Mouse (Mus musculus): ENCODE measurements around the gene Tgm2.

GRCm38 (mm10) chr2:158101768-158102167 lies 44.5 kb downstream of the Tgm2 start:
- TF ChIP-seq ZNF384 (IDR thresholded peaks at IDR 0.05; ENCODE audit: low read depth, low read length) (no peak), CHD2 (IDR thresholded peaks at IDR 0.05; ENCODE audit: low read depth, low read length) (no peak)
